Mouse (Mus musculus) G1E (cell line): ENCODE measurements at regions not wholly inside any gene's neighbourhood (a gene's known extent, or its start where the extent isn't known, plus 50 kb on each side); places are given as distances from the start of the nearest gene placed in this dataset.

Experiments
- ATAC-seq: 2 replicates; pipeline ENCODE4 v1.8.0; 2016; ENCODE audit warnings: mild to moderate bottlenecking; ENCODE audit not compliant: insufficient number of reproducible peaks, poor library complexity, low FRiP score, severe bottlenecking; ENCODE audit errors: extremely low read depth
- DNase-seq: peaks from one replicate; pipeline ENCODE4 v3.0.0; 2012; ENCODE audit warnings: low spot score
- H3K27me3 ChIP-seq: 2 replicates; pipeline ENCODE4 v1.6.1; 2012; ENCODE audit warnings: mild to moderate bottlenecking, low read length, inconsistent platforms; ENCODE audit not compliant: insufficient read depth
- H3K36me3 ChIP-seq: replicated peaks from 2 replicates; pipeline ENCODE3; 2012; ENCODE audit warnings: mild to moderate bottlenecking, inconsistent platforms
- H3K4me1 ChIP-seq: 2 replicates; pipeline ENCODE4 v1.6.1; 2012; ENCODE audit warnings: low read depth, low read length, inconsistent platforms, mixed read lengths; ENCODE audit not compliant: insufficient read depth
- H3K4me3 ChIP-seq: 2 replicates; pipeline ENCODE4 v1.5.1; 2012; ENCODE audit warnings: low read depth, mild to moderate bottlenecking, inconsistent platforms, low read length, moderate library complexity, mixed read lengths
- H3K9me3 ChIP-seq: replicated peaks from 2 replicates; pipeline ENCODE4 v1.6.1; 2012; ENCODE audit warnings: inconsistent platforms
- CTCF ChIP-seq: IDR thresholded peaks from 2 replicates; pipeline ENCODE4 v1.5.1; 2012; ENCODE audit warnings: low read depth, low read length, inconsistent platforms, mixed read lengths
- GATA1 ChIP-seq: IDR thresholded peaks from 2 replicates; pipeline ENCODE4 v1.6.1; 2012; ENCODE audit warnings: borderline replicate concordance, low read length, inconsistent platforms, mixed read lengths
- GATA2 ChIP-seq: IDR thresholded peaks from 2 replicates; pipeline ENCODE4 v1.6.1; 2012; ENCODE audit warnings: low read depth, low read length, inconsistent platforms, borderline replicate concordance
- POLR2AphosphoS5 ChIP-seq: IDR thresholded peaks from 2 replicates; pipeline ENCODE4 v1.6.1; 2012; ENCODE audit warnings: low read depth, low read length, inconsistent platforms; ENCODE audit not compliant: insufficient replicate concordance
- TAL1 ChIP-seq: conservative IDR thresholded peaks from 2 replicates; pipeline ENCODE4 v1.6.1; 2012; ENCODE audit warnings: low read depth, low read length, inconsistent platforms, mixed read lengths

GRCm38 (mm10) chr8:113250264-113250663 is 385.1 kb upstream of the Mon1b start:
- no peak for DNase-seq
- ATAC-seq = no peak
- H3K4me3 ChIP-seq = no peak overlapping the region
- no peak for TF ChIP-seq POLR2AphosphoS5
- no peak for TF ChIP-seq GATA2
- TF ChIP-seq TAL1 = no peak
- no peak for TF ChIP-seq GATA1
- TF ChIP-seq CTCF = no peak
- H3K36me3 ChIP-seq = no peaks in the 10 kb centered on the region
- peaks cover 27% of the 10 kb centered on the region for H3K9me3 ChIP-seq
- no peaks in the 10 kb centered on the region for H3K27me3 ChIP-seq
- H3K4me1 ChIP-seq = no peaks in the 10 kb centered on the region

DNA sequence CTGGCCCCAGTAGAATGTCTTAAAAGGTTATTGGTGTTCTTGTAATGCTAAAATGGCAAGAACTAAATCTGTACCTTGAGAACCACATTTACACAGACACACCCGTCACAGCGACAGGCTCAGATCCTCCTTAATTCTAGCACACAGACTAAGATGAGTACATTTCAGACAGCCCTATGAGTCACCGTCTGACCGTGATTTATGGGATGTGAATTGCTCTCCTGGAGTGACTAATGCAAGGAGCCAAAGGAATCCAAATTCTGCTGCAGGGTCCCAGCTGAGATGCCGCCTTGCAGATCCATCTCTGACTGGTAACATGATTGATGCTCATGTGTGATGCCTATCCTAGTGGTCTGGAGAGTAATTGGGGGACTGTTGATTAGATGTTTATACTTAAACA is 381.3 kb upstream of the Mon1b start:
- H3K36me3 ChIP-seq = no peaks in the 10 kb centered on the region
- H3K27me3 ChIP-seq = no peaks in the 10 kb centered on the region
- ATAC-seq (no peak), DNase-seq (no peak)
- no peaks in the 10 kb centered on the region for H3K4me1 ChIP-seq
- peaks cover 15% of the 10 kb centered on the region for H3K9me3 ChIP-seq
- no peak overlapping the region for H3K4me3 ChIP-seq
- TF ChIP-seq POLR2AphosphoS5 (no peak), TAL1 (no peak), GATA2 (no peak), CTCF (no peak), GATA1 (no peak)

GRCm38 (mm10) chr8:113259477-113259876 is 375.9 kb upstream of the Mon1b start:
- ATAC-seq = no peak
- Histone ChIP-seq H3K4me1 (no peaks in the 10 kb centered on the region), H3K4me3 (no peak overlapping the region), H3K27me3 (no peaks in the 10 kb centered on the region), H3K36me3 (no peaks in the 10 kb centered on the region), H3K9me3 (peaks cover 9% of the 10 kb centered on the region; the same call in 1 of the 2 replicates)
- DNase-seq = no peak
- TF ChIP-seq TAL1 = no peak
- no peak for TF ChIP-seq CTCF
- TF ChIP-seq POLR2AphosphoS5 = no peak
- no peak for TF ChIP-seq GATA1
- no peak for TF ChIP-seq GATA2

DNA sequence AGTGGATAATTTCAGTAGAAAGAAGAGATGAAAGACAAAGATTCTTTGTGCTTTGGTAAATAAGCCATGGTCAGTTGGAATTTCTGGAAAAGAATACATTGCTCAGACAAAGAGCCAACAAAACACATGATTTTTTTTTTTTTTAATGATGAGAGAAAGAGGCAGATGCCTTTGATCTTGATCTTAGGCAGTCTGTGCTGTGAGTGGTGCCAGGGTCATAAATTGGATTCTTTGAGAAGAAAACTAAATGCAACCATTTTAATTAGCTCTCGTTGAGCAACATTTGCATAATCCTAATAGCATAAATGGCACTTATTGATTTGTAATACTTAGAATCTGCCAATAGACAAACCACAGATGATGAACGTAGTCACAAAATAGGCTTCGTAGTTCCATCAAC is 372.1 kb upstream of the Mon1b start:
- DNase-seq = no peak
- H3K27me3 ChIP-seq = no peaks in the 10 kb centered on the region
- no peaks in the 10 kb centered on the region for H3K4me1 ChIP-seq
- no peak for ATAC-seq
- H3K4me3 ChIP-seq = no peak overlapping the region
- TF ChIP-seq POLR2AphosphoS5 (no peak), TAL1 (no peak), GATA2 (no peak), CTCF (no peak), GATA1 (no peak)
- H3K9me3 ChIP-seq = peaks cover 13% of the 10 kb centered on the region
- H3K36me3 ChIP-seq = no peaks in the 10 kb centered on the region

- DNase-seq = no peak
- H3K9me3 ChIP-seq = peaks cover 26% of the 10 kb centered on the region
- TF ChIP-seq CTCF = no peak
- TF ChIP-seq POLR2AphosphoS5 = no peak
- TF ChIP-seq TAL1 = no peak
- no peak for TF ChIP-seq GATA1
- TF ChIP-seq GATA2 = no peak
- H3K4me3 ChIP-seq = no peak overlapping the region
- no peak for ATAC-seq
- H3K4me1 ChIP-seq = no peaks in the 10 kb centered on the region
- H3K36me3 ChIP-seq = no peaks in the 10 kb centered on the region
- H3K27me3 ChIP-seq = no peaks in the 10 kb centered on the region
These were observed 364.1 kb upstream of the Mon1b start for GRCm38 (mm10) chr8:113271262-113271661.

DNA sequence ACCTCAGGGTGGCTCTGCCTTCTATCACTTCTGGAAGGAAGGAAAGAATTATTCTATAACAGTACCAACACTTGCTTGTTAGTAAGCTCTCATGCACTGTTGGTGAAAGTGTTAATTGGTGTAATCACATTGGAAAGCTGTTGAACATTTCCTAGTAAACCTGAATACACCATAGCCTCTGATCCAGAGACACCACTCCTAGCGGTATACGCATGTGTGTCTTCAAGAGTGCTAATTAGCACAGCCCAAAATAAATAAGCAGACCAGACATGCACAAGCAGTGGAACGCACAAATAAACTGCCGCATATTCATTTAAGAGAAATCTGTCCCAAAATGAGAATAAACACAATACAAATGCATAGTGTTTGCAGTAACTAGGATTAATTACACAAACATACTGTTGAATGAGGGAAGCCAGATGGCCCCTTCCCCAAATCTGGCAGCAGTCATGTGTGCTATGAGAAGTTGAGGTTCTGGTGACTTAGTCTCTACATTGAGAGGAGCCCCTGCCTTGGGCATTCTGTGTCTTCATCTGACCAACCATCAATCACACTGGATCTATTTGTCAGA is 335.0 kb upstream of the Mon1b start:
- Histone ChIP-seq H3K4me1 (no peaks in the 10 kb centered on the region), H3K9me3 (peaks cover 7% of the 10 kb centered on the region), H3K4me3 (no peak overlapping the region), H3K36me3 (no peaks in the 10 kb centered on the region), H3K27me3 (no peaks in the 10 kb centered on the region)
- DNase-seq = no peak
- ATAC-seq = no peak
- no peak for TF ChIP-seq POLR2AphosphoS5
- TF ChIP-seq TAL1 = no peak
- no peak for TF ChIP-seq GATA2
- no peak for TF ChIP-seq CTCF
- no peak for TF ChIP-seq GATA1

DNA sequence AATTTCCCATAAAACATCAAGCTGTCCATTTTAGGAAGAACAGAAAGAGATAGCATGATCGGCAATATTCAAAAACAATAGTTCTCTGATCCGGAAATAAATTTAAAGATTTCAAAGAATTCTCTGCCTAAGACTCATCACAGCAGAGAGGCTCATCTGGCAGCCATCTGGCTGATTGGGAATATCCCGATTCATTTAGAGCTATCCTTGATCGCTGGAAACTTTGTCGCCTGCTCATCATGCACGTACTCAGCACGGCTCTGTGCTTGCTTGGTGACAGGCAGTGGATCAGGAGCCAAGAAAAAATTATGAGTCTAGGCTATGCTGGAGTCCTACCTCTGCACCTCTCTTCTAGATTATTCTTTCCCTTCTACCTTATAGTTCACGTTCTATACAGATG is 332.0 kb upstream of the Mon1b start:
- DNase-seq (no peak), ATAC-seq (no peak)
- Histone ChIP-seq H3K4me3 (no peak overlapping the region), H3K4me1 (no peaks in the 10 kb centered on the region), H3K9me3 (peaks cover 9% of the 10 kb centered on the region), H3K27me3 (no peaks in the 10 kb centered on the region), H3K36me3 (no peaks in the 10 kb centered on the region)
- TF ChIP-seq GATA1 = no peak
- no peak for TF ChIP-seq GATA2
